Mouse (Mus musculus): ENCODE results near the gene Fam219a.
A peak's percentile ranks its signal among the peaks of the same experiment; 100 is the strongest.

Gene Fam219a

GRCm38 (mm10) chr4:41554994-41555663 lies 14.2 kb downstream of the Fam219a start:
- no peak for DNase-seq (ENCODE audit: low read depth, low spot score)

GRCm38 (mm10) chr4:41553116-41553515 lies 16.2 kb downstream of the Fam219a start:
- DNase-seq (ENCODE audit: low read depth, low spot score): no peak

- peak; percentile 71 for DNase-seq (ENCODE audit: low read depth, low spot score)
Observed at GRCm38 (mm10) chr4:41552529-41552928, 16.8 kb downstream of the Fam219a start.

GRCm38 (mm10) chr4:41547086-41547485 lies 22.3 kb downstream of the Fam219a start:
- DNase-seq (ENCODE audit: low read depth, low spot score): no peak

GRCm38 (mm10) chr4:41545985-41546384 lies 23.4 kb downstream of the Fam219a start:
- DNase-seq (ENCODE audit: low read depth, low spot score): no peak

GRCm38 (mm10) chr4:41542136-41542535 lies 27.2 kb downstream of the Fam219a start:
- no peak for DNase-seq (ENCODE audit: low read depth, low spot score)

- no peak for DNase-seq (ENCODE audit: low read depth, low spot score)
Observed at GRCm38 (mm10) chr4:41534866-41535265, 34.5 kb downstream of the Fam219a start.

- DNase-seq (ENCODE audit: low read depth, low spot score): no peak
Observed at GRCm38 (mm10) chr4:41532420-41532819, 36.9 kb downstream of the Fam219a start.

GRCm38 (mm10) chr4:41527996-41528395 lies 41.3 kb downstream of the Fam219a start:
- DNase-seq (ENCODE audit: low read depth, low spot score): no peak

GRCm38 (mm10) chr4:41527076-41527475 lies 42.3 kb downstream of the Fam219a start:
- no peak for DNase-seq (ENCODE audit: low read depth, low spot score)

GRCm38 (mm10) chr4:41526553-41526952 lies 42.8 kb downstream of the Fam219a start:
- DNase-seq (ENCODE audit: low read depth, low spot score): no peak

- no peak for DNase-seq (ENCODE audit: low read depth, low spot score)
Observed at GRCm38 (mm10) chr4:41524829-41525228, 44.5 kb downstream of the Fam219a start.

GRCm38 (mm10) chr4:41523839-41524238 lies 45.5 kb downstream of the Fam219a start:
- no peak for DNase-seq (ENCODE audit: low read depth, low spot score)

GRCm38 (mm10) chr4:41522788-41523187 lies 46.5 kb downstream of the Fam219a start:
- DNase-seq (ENCODE audit: low read depth, low spot score): peak; percentile 47

GRCm38 (mm10) chr4:41522136-41522535 lies 47.2 kb downstream of the Fam219a start:
- DNase-seq (ENCODE audit: low read depth, low spot score): no peak

- no peak for DNase-seq (ENCODE audit: low read depth, low spot score)
Observed at GRCm38 (mm10) chr4:41520641-41521040, 48.7 kb downstream of the Fam219a start.

- no peak for DNase-seq (ENCODE audit: low read depth, low spot score)
Observed at GRCm38 (mm10) chr4:41519195-41519594, 50.1 kb downstream of the Fam219a start.

GRCm38 (mm10) chr4:41518349-41518748 lies 51.0 kb downstream of the Fam219a start:
- DNase-seq (ENCODE audit: low read depth, low spot score): no peak

GRCm38 (mm10) chr4:41517233-41517632 lies 52.1 kb downstream of the Fam219a start, which contains the start of gene 1110017D15Rik:
1110017D15Rik (minus strand) TSS chr4:41517333.
- no peak for DNase-seq (ENCODE audit: low read depth, low spot score)

GRCm38 (mm10) chr4:41513714-41514113 lies 55.6 kb downstream of the Fam219a start:
- no peak for DNase-seq (ENCODE audit: low read depth, low spot score)

GRCm38 (mm10) chr4:41513309-41513708 lies 56.0 kb downstream of the Fam219a start:
- no peak for DNase-seq (ENCODE audit: low read depth, low spot score)

GRCm38 (mm10) chr4:41507998-41508397 lies 61.3 kb downstream of the Fam219a start:
- DNase-seq (ENCODE audit: low read depth, low spot score): no peak

GRCm38 (mm10) chr4:41507326-41507924 lies 61.9 kb downstream of the Fam219a start:
- no peak for DNase-seq (ENCODE audit: low read depth, low spot score)
